Mouse (Mus musculus): ENCODE measurements around the gene Olfr397. TPM values are rescaled to one million over a fixed set of nuclear protein-coding genes. Genes with fewer than 3 reads are reported as not detected.

Gene Olfr397
- polyA plus RNA-seq (2017; shearing (Covaris generic)): not detected

GRCm38 (mm10) chr11:73960517-73960916 lies at the start of gene Olfr397:
Gene Olfr397 (plus strand): TSS chr11:73960817.

GRCm38 (mm10) chr11:73936377-73936776 lies 24.2 kb upstream of the Olfr397 start, which contains the start of gene Olfr23:
Gene Olfr23 (plus strand): TSS chr11:73936677.

GRCm38 (mm10) chr11:73990307-73990706 lies 29.7 kb downstream of the Olfr397 start, which contains the start of gene Olfr398:
Gene Olfr398 (minus strand): TSS chr11:73990407.

Other genes starting within 250 kb of the Olfr397 start
- gene Olfr389, start 180.1 kb upstream of the Olfr397 start, polyA plus RNA-seq (2017; shearing (Covaris generic)): under 1 TPM in 1 of 2 experiments, not detected in 1; 0.18 TPM
- under 1 TPM; 0.14 to 0.53 TPM for gene Olfr390, start 177.9 kb upstream of the Olfr397 start, polyA plus RNA-seq (2017; shearing (Covaris generic))
- under 1 TPM in 1 of 2 experiments, not detected in 1; 0.27 TPM for gene Olfr391-ps, start 157.8 kb upstream of the Olfr397 start, polyA plus RNA-seq (2017; shearing (Covaris generic))
- under 1 TPM in 1 of 2 experiments, not detected in 1; 0.08 TPM for gene Olfr392, start 143.8 kb upstream of the Olfr397 start, polyA plus RNA-seq (2017; shearing (Covaris generic))
- gene Olfr393, start 109.4 kb upstream of the Olfr397 start, polyA plus RNA-seq (2017; shearing (Covaris generic)): under 1 TPM; 0.11 to 0.22 TPM
- not detected for gene Olfr394, start 70.0 kb upstream of the Olfr397 start, polyA plus RNA-seq (2017; shearing (Covaris generic))
- gene Olfr395, start 51.5 kb upstream of the Olfr397 start, polyA plus RNA-seq (2017; shearing (Covaris generic)): not detected
- 1 to 10 TPM in 1 of 2 experiments, under 1 TPM in 1; 0.96 to 1.5 TPM for gene Olfr23, start 24.1 kb upstream of the Olfr397 start, polyA plus RNA-seq (2017; shearing (Covaris generic))
- gene Olfr398, start 29.6 kb downstream of the Olfr397 start, polyA plus RNA-seq (2017; shearing (Covaris generic)): under 1 TPM; 0.28 to 0.37 TPM
- gene Olfr139, start 95.7 kb downstream of the Olfr397 start, polyA plus RNA-seq (2017; shearing (Covaris generic)): not detected
- gene Olfr399, start 95.8 kb downstream of the Olfr397 start, polyA plus RNA-seq (2017; shearing (Covaris generic)): not detected
- under 1 TPM in 1 of 2 experiments, not detected in 1; 0.21 TPM for gene Zfp616, start 109.1 kb downstream of the Olfr397 start, polyA plus RNA-seq (2017; shearing (Covaris generic))
- gene Olfr401, start 152.9 kb downstream of the Olfr397 start, polyA plus RNA-seq (2017; shearing (Covaris generic)): not detected
- gene Olfr402, start 192.7 kb downstream of the Olfr397 start, polyA plus RNA-seq (2017; shearing (Covaris generic)): not detected
- not detected for gene Olfr403, start 225.4 kb downstream of the Olfr397 start, polyA plus RNA-seq (2017; shearing (Covaris generic))

All from inflammation-experienced regulatory T-cells (primary cell).